Mouse (Mus musculus): ENCODE measurements around the gene Osbpl7. TPM values are rescaled to one million over a fixed set of nuclear protein-coding genes. Genes with fewer than 3 reads are reported as not detected.

The Osbpl7 gene
- total and polyA plus RNA-seq, 3 experiments = 11.5 to 18.9 TPM; not detected in 1

DNA sequence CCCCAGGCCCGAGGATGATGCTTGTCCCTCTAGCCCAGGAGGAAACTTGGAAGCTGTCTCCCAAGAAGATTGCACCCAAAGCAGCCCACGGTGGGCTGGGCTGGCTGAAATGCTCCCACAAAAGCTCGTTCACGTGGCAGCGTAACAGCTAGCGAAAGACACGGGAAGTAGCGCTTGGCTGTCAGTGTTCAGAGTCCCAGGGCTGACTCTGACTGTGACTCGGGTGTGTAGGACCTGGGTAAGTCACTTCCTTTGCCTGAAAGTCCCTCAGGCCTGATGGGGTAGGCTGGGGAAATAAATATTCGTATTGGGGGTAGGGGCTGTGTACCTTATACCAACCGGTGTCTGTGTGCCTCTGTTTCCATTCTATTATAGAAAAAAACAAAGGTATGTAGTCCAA, 65.4 kb downstream of the Osbpl7 start:
- no peak for DNase-seq (ENCODE audit: low read depth, low spot score)
- TF ChIP-seq ZMIZ1 (IDR thresholded peaks at IDR 0.05; ENCODE audit: low read depth, low read length) (no peak), GABPA (IDR thresholded peaks at IDR 0.05; ENCODE audit: low read depth, low read length) (no peak), CTCF (IDR thresholded peaks at IDR 0.05 in 2 of 3, conservative IDR thresholded peaks at IDR 0.05 in 1 of 3; ENCODE audit: control insufficient read depth in 1 of 3, insufficient read depth in 1 of 3, low read depth in 2 of 3, low read length in 3 of 3, poor library complexity in 1 of 3, severe bottlenecking in 1 of 3) (no peak), MXI1 (IDR thresholded peaks at IDR 0.05; ENCODE audit: low read depth, low read length) (no peak), ELF1 (IDR thresholded peaks at IDR 0.05; ENCODE audit: low read depth, low read length) (no peak), JUND (IDR thresholded peaks at IDR 0.05; ENCODE audit: low read depth, low read length) (no peak), MYC (IDR thresholded peaks at IDR 0.05; ENCODE audit: low read depth, low read length) (no peak), BHLHE40 (IDR thresholded peaks at IDR 0.05; ENCODE audit: borderline replicate concordance, low read depth, low read length) (no peak), MAX (IDR thresholded peaks at IDR 0.05; ENCODE audit: low read length) (no peak), E2F4 (IDR thresholded peaks at IDR 0.05; ENCODE audit: borderline replicate concordance, low read depth, low read length) (no peak), CHD2 (IDR thresholded peaks at IDR 0.05; ENCODE audit: low read length) (no peak), RCOR1 (IDR thresholded peaks at IDR 0.05; ENCODE audit: low read depth, low read length) (no peak), USF1 (IDR thresholded peaks at IDR 0.05; ENCODE audit: low read depth, low read length) (no peak), TCF12 (IDR thresholded peaks at IDR 0.05; ENCODE audit: low read depth, low read length) (no peak), MEF2A (IDR thresholded peaks at IDR 0.05; ENCODE audit: extremely low read depth, insufficient replicate concordance, low read depth, low read length, poor library complexity, severe bottlenecking) (no peak), USF2 (IDR thresholded peaks at IDR 0.05; ENCODE audit: borderline replicate concordance in 1 of 2, insufficient read depth in 1 of 2, low read depth in 1 of 2, low read length in 2 of 2) (no peak), TBP (IDR thresholded peaks at IDR 0.05; ENCODE audit: low read depth, low read length) (no peak)
- H3K4me1 ChIP-seq (ENCODE audit: control insufficient read depth in 1 of 2, insufficient read depth in 2 of 2, low read length in 2 of 2) = no peaks in the 10 kb centered on the region
- H3K79me2 ChIP-seq (ENCODE audit: control insufficient read depth, insufficient read depth, low read length, poor library complexity) = no peaks in the 10 kb centered on the region
- no peak overlapping the region for H3K9ac ChIP-seq (ENCODE audit: control insufficient read depth, low read depth, low read length, poor library complexity, severe bottlenecking)
- H3K4me3 ChIP-seq (ENCODE audit: control insufficient read depth in 1 of 2, insufficient read depth in 1 of 2, low read depth in 2 of 2, low read length in 2 of 2) = no peak overlapping the region
- peaks cover 8 to 21% of the 10 kb centered on the region in 2 experiments for H3K27me3 ChIP-seq (ENCODE audit: control insufficient read depth in 1 of 2, insufficient read depth in 2 of 2, low read length in 2 of 2)
- no peaks in the 10 kb centered on the region for H3K36me3 ChIP-seq (ENCODE audit: control insufficient read depth in 1 of 2, insufficient read depth in 2 of 2, low read length in 2 of 2)
- no peaks in the 10 kb centered on the region for H3K9me3 ChIP-seq (replicated peaks; ENCODE audit: insufficient read depth, low read length)
- H3K27ac ChIP-seq (ENCODE audit: control insufficient read depth, low read depth, low read length) = no peak overlapping the region

Other genes starting within 250 kb of the Osbpl7 start
- 44.8 and 47.0 TPM in 2 replicates for gene Nfe2l1, start 220.7 kb upstream of the Osbpl7 start, total RNA-seq (2012; rRNA removed)
- 10 to 100 TPM; 37.5 to 66.5 TPM for gene Nfe2l1, start 220.7 kb upstream of the Osbpl7 start, polyA plus RNA-seq (2012; ENCODE audit: insufficient read depth in 1 of 2, insufficient read length in 2 of 2, low read depth in 1 of 2, low replicate concordance in 2 of 2, missing spikeins in 1 of 2)
- gene Copz2, start 200.8 kb upstream of the Osbpl7 start, total RNA-seq (2012; rRNA removed) = 0.95 and 2.1 TPM in 2 replicates
- gene Copz2, start 200.8 kb upstream of the Osbpl7 start, polyA plus RNA-seq (2012; ENCODE audit: insufficient read depth in 1 of 2, insufficient read length in 2 of 2, low read depth in 1 of 2, low replicate concordance in 2 of 2, missing spikeins in 1 of 2) = 1 to 10 TPM in 1 of 2 experiments, not detected in 1; 6.3 TPM
- 45.2 and 48.9 TPM in 2 replicates for gene Cdk5rap3, start 134.1 kb upstream of the Osbpl7 start, total RNA-seq (2012; rRNA removed)
- 10 to 100 TPM in 1 of 2 experiments, not detected in 1; 55.4 TPM for gene Cdk5rap3, start 134.1 kb upstream of the Osbpl7 start, polyA plus RNA-seq (2012; ENCODE audit: insufficient read depth in 1 of 2, insufficient read length in 2 of 2, low read depth in 1 of 2, low replicate concordance in 2 of 2, missing spikeins in 1 of 2)
- 0.08 TPM in 1 of 2 replicates, not detected in the other for gene Prr15l, start 122.5 kb upstream of the Osbpl7 start, total RNA-seq (2012; rRNA removed)
- under 1 TPM in 1 of 2 experiments, not detected in 1; 0.19 TPM for gene Prr15l, start 122.5 kb upstream of the Osbpl7 start, polyA plus RNA-seq (2012; ENCODE audit: insufficient read depth in 1 of 2, insufficient read length in 2 of 2, low read depth in 1 of 2, low replicate concordance in 2 of 2, missing spikeins in 1 of 2)
- 41.7 and 55.7 TPM in 2 replicates for gene Pnpo, start 106.6 kb upstream of the Osbpl7 start, total RNA-seq (2012; rRNA removed)
- gene Pnpo, start 106.6 kb upstream of the Osbpl7 start, polyA plus RNA-seq (2012; ENCODE audit: insufficient read depth in 1 of 2, insufficient read length in 2 of 2, low read depth in 1 of 2, low replicate concordance in 2 of 2, missing spikeins in 1 of 2) = 10 to 100 TPM in 1 of 2 experiments, not detected in 1; 38.8 TPM
- 1.4 and 2.2 TPM in 2 replicates for gene Sp2, start 67.7 kb upstream of the Osbpl7 start, total RNA-seq (2012; rRNA removed)
- gene Sp2, start 67.7 kb upstream of the Osbpl7 start, polyA plus RNA-seq (2012; ENCODE audit: insufficient read depth in 1 of 2, insufficient read length in 2 of 2, low read depth in 1 of 2, low replicate concordance in 2 of 2, missing spikeins in 1 of 2) = 10 to 100 TPM in 1 of 2 experiments, not detected in 1; 20.3 TPM
- 0.03 TPM in 1 of 2 replicates, not detected in the other for gene Sp6, start 37.2 kb upstream of the Osbpl7 start, total RNA-seq (2012; rRNA removed)
- gene Sp6, start 37.2 kb upstream of the Osbpl7 start, polyA plus RNA-seq (2012; ENCODE audit: insufficient read depth in 1 of 2, insufficient read length in 2 of 2, low read depth in 1 of 2, low replicate concordance in 2 of 2, missing spikeins in 1 of 2) = under 1 TPM in 1 of 2 experiments, not detected in 1; 0.04 TPM
- gene Scrn2, start 20.7 kb upstream of the Osbpl7 start, total RNA-seq (2012; rRNA removed) = 19.8 and 26.7 TPM in 2 replicates
- gene Scrn2, start 20.7 kb upstream of the Osbpl7 start, polyA plus RNA-seq (2012; ENCODE audit: insufficient read depth in 1 of 2, insufficient read length in 2 of 2, low read depth in 1 of 2, low replicate concordance in 2 of 2, missing spikeins in 1 of 2) = 10 to 100 TPM in 1 of 2 experiments, not detected in 1; 14.8 TPM
- gene Lrrc46, start 9.2 kb upstream of the Osbpl7 start, total RNA-seq (2012; rRNA removed) = 0.19 and 0.20 TPM in 2 replicates
- gene Lrrc46, start 9.2 kb upstream of the Osbpl7 start, polyA plus RNA-seq (2012; ENCODE audit: insufficient read depth in 1 of 2, insufficient read length in 2 of 2, low read depth in 1 of 2, low replicate concordance in 2 of 2, missing spikeins in 1 of 2) = under 1 TPM in 1 of 2 experiments, not detected in 1; 0.75 TPM
- 79.3 and 89.7 TPM in 2 replicates for gene Mrpl10, start 9.1 kb upstream of the Osbpl7 start, total RNA-seq (2012; rRNA removed)
- gene Mrpl10, start 9.1 kb upstream of the Osbpl7 start, polyA plus RNA-seq (2012; ENCODE audit: insufficient read depth in 1 of 2, insufficient read length in 2 of 2, low read depth in 1 of 2, low replicate concordance in 2 of 2, missing spikeins in 1 of 2) = 100 to 1,000 TPM in 1 of 2 experiments, not detected in 1; 106 TPM
- gene Tbx21, start 64.7 kb downstream of the Osbpl7 start, total RNA-seq (2012; rRNA removed) = not detected in 2 replicates
- not detected for gene Tbx21, start 64.7 kb downstream of the Osbpl7 start, polyA plus RNA-seq (2012; ENCODE audit: insufficient read depth in 1 of 2, insufficient read length in 2 of 2, low read depth in 1 of 2, low replicate concordance in 2 of 2, missing spikeins in 1 of 2)
- gene Tbkbp1, start 100.9 kb downstream of the Osbpl7 start, total RNA-seq (2012; rRNA removed) = 10.3 and 11.7 TPM in 2 replicates
- gene Tbkbp1, start 100.9 kb downstream of the Osbpl7 start, polyA plus RNA-seq (2012; ENCODE audit: insufficient read depth in 1 of 2, insufficient read length in 2 of 2, low read depth in 1 of 2, low replicate concordance in 2 of 2, missing spikeins in 1 of 2) = 10 to 100 TPM in 1 of 2 experiments, not detected in 1; 33.5 TPM
- 260 and 275 TPM in 2 replicates for gene Kpnb1, start 137.3 kb downstream of the Osbpl7 start, total RNA-seq (2012; rRNA removed)
- gene Kpnb1, start 137.3 kb downstream of the Osbpl7 start, polyA plus RNA-seq (2012; ENCODE audit: insufficient read depth in 1 of 2, insufficient read length in 2 of 2, low read depth in 1 of 2, low replicate concordance in 2 of 2, missing spikeins in 1 of 2) = 100 to 1,000 TPM; 237 to 463 TPM
- gene Npepps, start 230.0 kb downstream of the Osbpl7 start, total RNA-seq (2012; rRNA removed) = 20.5 and 28.1 TPM in 2 replicates
- gene Npepps, start 230.0 kb downstream of the Osbpl7 start, polyA plus RNA-seq (2012; ENCODE audit: insufficient read depth in 1 of 2, insufficient read length in 2 of 2, low read depth in 1 of 2, low replicate concordance in 2 of 2, missing spikeins in 1 of 2) = 10 to 100 TPM in 1 of 2 experiments, not detected in 1; 41.6 TPM

Measured in MEL (cell line).